Mouse (Mus musculus) frontal cortex, postnatal 14 days (tissue): ENCODE results near the gene Fam155a.

Experiments used
- DNase-seq, 2 experiments: peaks; one replicate each; pipeline ENCODE4 v3.0.0; 2022; ENCODE audit warnings: low spot score in 2 of 2

Gene Fam155a

DNA sequence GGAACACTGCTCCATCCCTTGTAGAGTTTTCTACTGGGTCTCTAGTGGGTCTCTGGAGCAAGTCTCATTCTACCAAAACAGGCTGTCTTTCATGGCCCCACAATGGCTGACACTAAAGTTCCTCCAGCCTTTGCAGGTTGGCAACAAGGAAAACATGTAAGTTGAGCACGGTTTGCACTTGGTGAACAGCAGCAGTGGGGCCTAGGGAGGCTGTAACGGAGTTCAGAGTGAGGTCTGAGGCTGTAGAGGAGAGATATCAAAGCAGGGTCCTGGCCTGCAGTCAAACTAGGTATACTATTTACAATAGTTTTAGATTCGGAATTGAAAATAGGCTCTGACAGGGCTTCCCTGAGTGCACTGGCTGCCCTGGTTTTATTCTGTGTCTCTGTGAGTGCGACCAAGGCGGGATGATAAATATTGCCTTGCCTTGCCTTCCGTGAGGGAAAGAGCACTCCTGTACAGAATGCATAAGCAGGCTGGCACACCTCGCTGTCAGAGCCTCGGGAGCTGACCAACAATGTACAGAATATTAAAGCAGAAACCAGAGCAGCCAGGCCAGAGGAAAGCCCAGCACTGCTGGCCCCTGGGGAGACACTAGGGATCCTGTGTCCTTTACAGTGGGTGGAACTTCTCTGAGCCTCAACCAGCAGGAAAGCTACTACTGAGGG lies 277.3 kb downstream of the Fam155a start:
- no peak for DNase-seq

DNA sequence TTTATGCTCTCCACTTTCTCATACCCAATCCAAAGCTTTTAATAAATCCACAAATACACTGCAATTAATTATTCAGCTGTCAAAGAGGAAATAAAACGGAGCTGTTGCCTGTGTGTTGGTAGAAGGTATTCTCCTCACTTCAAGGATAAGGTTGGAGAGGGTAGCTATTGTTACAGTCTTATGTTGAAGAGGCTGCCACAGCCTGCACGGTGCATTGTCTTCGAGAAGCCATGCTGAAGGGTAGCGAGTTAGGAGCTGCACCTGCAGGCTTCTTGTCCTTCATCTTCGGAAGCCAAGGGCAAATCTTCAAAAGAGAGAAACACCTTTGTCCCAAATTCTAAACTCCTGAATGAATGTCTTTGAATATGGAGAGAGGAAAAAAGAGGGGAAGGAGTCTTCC lies 288.4 kb downstream of the Fam155a start:
- no peak for DNase-seq

DNA sequence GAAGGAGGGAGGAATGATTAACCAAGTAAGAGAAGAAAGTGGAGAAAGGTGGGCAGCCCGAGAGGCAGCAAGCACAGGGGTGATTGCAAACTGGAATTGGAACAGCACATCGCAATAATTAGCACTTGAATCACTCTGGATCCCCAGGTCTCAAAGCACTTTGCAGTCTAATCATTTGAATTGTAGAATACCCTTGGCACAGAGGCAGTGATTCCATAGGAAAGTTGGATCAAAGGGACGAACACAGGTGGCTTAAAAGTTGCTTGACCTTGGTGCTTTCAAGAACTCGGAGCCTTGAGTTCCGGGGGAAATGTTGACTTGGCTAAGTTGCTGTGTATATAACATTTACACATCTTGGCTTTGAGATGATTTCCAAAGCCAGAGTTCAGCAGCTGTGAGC lies 299.7 kb downstream of the Fam155a start:
- DNase-seq: no peak

DNA sequence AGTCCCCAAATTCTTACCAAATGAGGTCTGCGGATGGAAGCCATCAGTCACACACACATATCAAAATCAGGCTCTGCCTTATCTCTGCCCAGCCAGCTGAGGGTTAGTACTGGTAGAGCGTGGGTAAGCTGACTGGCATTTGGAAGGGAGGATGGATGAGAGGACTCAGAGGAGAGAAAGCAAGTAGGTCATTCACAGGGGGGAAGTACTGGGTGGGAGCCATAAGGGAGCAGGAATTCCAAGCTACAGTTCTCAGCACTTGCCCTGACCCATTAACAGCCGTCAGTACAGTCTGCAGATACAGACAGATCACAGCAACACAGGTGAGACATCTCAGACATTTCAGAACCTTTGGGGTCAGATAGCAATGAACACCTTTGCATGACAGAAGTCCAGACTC lies 300.8 kb downstream of the Fam155a start:
- no peak for DNase-seq

GRCm38 (mm10) chr8:9461111-9461510 lies 309.9 kb downstream of the Fam155a start:
- no peak for DNase-seq

GRCm38 (mm10) chr8:9460707-9461106 lies 310.3 kb downstream of the Fam155a start:
- DNase-seq: no peak

DNA sequence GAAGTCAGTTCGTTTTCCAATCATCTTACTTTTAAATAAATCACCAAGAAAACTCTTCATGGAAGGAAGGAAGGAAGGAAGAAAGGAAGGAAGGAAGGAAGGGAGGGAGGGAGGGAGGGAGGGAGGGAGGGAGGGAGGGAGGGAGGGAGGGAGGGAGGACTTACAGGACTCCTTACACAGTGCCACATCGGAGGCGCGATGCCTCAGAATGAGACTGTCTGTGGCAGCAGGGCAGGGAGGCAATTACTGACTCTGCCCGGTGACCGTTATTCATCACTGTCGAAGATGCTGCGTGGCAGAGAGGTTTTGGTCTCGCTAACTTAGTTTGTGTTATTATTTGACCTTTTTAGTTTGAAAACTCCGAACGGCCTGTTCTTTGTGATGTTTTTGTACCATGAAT lies 312.3 kb downstream of the Fam155a start:
- DNase-seq: no peak

- no peak for DNase-seq
These were observed 315.8 kb downstream of the Fam155a start for GRCm38 (mm10) chr8:9455138-9455537.

DNA sequence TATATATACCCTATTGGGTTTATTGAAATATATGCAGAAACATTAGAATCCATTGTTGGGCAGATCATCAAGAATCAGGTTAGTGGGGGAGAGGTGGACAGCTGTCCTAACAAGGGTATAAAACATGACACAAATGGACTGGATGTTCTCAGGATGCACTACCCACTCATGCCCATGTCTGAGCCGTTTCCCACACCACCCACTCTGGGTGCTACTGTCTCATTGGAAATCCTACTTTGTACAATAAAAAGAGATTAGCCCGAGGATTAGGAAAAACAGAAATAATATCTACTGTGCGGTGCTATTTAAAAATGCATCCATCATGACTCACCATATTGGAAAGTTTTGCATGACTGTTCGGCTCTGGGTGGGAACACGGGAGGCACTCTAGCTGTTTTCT lies 317.2 kb downstream of the Fam155a start:
- no peak for DNase-seq

GRCm38 (mm10) chr8:9451543-9451942 lies 319.4 kb downstream of the Fam155a start:
- no peak for DNase-seq

GRCm38 (mm10) chr8:9448613-9449012 lies 322.3 kb downstream of the Fam155a start:
- DNase-seq: no peak

DNA sequence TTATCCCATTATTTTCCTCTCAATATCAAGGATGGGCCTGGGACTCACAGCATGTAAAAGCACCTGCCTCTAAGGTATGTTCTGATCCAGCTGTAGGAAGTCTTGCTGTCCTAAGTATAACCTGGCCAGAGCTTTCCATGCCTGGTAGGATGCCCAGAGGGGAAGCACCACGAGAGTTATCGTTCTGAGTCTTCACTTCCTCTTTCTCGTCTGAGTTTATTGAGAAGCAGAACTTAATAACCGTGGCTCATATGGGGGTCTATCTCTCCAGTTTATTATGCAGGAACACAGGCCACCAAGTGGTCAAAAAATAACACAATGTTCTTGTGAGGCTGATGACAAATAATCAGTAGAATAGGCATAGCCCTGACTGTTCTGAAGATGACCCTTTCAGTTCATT lies 333.1 kb downstream of the Fam155a start:
- no peak for DNase-seq

DNA sequence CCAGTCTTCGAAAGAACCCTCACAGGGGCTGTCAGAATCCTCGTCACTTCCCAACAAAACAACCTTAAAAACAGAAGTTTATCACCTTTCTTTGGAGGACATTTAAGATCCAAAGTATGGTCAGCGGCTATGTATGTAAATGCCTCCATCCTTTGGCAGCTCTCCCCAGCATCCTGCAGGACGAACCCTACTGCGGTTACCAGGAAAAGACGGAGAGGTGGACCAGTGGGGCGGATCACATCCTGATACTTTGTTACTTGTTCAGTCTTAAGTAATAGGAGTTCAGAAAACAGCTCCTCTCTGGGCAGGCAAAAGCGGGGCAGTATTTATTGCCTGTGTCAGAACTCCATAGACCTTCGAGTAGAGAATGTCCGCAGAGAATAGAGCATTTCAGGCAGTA lies 335.5 kb downstream of the Fam155a start:
- no peak for DNase-seq

- no peak for DNase-seq
These were observed 338.2 kb downstream of the Fam155a start for GRCm38 (mm10) chr8:9432635-9433372.

DNA sequence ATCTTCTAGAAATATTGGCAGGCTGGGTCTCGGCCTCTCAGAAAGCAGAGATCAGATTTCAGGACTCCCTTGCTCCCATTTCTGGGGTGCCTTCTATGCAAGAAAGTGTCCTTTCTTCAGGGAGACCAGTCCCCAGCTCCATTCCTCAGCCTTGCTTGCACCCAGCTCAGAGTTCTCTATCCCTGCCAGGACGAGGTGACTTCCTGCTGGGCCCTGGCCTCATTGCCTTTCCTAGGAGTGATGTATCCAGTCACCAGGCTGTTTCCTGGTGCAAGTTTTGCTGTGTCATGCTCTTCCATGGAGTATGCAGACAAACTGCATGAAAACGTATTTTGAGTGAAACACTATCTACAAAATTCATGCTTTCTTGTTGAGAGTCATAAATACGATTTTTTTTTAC lies 342.1 kb downstream of the Fam155a start:
- DNase-seq: no peak

GRCm38 (mm10) chr8:9424069-9424468 lies 346.9 kb downstream of the Fam155a start:
- no peak for DNase-seq

DNA sequence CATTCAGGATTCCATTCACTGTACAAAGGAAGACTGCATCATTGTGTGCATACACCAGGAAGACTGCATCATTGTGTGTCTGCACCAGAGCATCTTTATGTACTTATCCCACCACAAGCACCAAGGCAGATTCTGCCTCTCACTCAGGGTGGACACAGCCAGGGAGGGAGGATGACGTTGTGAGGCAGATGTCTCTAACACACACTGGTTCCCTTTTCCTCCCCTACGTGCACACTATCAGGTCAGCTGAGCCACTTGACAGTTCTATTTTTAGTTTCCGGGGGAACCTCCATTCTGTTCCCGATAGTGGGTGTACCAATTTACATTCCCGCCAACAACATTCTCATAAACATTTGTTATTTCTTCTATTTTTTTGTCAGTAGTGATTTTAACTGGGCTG lies 347.4 kb downstream of the Fam155a start:
- DNase-seq: no peak

DNA sequence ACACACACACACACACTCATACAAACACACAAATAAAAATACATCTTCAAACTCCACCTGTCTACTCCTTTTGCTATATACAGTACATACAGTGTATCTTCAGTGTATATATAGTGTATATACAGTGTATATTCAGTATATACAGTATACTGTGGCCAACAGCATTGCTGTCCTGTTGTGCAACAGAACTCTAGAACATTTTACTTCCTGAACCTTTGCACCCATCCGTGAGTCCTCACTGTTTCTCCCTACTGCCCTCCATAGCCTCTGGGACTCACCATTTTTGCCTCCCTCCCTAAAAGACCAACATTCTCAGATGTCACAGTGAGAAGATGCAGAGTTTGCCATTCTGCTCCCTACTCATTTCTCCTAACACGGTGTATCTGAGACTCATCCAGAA lies 347.8 kb downstream of the Fam155a start:
- DNase-seq: no peak

- DNase-seq: no peak
These were observed 351.8 kb downstream of the Fam155a start for GRCm38 (mm10) chr8:9418856-9419800.

DNA sequence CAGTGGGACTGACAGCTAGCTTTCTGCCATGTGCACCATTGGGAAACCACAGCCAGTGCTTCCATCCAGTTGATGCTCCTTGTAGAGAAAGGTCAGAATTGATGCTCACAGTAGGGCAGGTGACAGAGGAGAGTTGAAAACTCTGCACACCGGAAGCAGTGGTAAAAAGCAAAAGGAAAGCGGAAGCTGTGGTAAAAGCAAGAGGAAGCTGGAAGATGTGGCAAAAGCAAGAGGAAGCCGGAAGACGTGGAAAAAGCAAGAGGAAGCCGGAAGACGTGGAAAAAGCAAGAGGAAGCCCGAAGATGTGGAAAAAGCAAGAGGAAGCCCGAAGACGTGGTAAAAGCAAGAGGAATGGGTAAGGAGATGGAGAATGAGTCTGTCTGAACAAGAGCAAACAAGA lies 354.8 kb downstream of the Fam155a start:
- DNase-seq: no peak

DNA sequence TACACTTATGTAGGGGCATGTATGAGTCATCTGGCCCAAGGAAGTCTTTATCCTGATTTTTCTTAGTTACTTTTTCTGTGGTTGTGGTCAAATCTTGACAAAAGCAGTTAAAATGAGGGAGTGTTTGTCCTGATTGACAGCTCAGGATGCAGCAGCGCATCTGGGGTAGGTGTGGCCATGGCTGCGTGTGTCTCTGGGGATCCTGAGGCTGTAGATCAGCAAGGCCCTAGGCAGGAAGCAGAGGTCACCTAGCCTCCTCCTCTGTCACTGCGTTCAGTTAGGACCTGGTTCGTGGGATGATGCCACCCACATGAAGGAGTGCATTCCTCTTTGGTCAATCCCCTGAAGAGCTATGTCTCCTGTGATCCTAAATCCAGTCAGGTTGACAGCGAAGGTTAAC lies 362.5 kb downstream of the Fam155a start:
- DNase-seq: no peak

- DNase-seq: no peak
These were observed 364.8 kb downstream of the Fam155a start for GRCm38 (mm10) chr8:9406204-9406603.

DNA sequence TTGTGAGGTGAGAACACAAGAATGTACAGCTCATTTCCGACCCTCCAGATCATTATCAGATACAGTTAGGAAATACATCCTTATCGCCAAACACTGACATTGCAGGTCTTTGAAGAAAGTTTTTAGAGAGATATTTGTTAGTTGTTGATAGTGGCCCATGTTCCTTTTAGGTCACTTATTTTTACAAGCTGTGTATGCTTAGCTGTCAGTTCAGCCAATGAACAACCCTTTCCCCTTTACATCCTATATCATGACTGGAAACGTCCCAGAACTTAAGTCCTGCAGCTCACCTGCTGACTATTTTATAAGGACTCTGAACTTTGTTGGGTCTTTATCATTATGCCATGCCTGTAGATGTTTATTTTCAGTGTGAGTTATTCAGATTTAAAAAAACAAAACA lies 366.3 kb downstream of the Fam155a start:
- DNase-seq: no peak
